Mouse (Mus musculus): ENCODE results near the gene Pygm. TPM values are rescaled to one million over a fixed set of nuclear protein-coding genes. Genes with fewer than 3 reads are reported as not detected.

The Pygm gene
- polyA plus RNA-seq, 1 experiment from 2014 or later, result 9.3 TPM

- peak within 1 kb of the TSS; percentile 78 for H3K4me2 ChIP-seq (replicated peaks; ENCODE audit: low read depth, low read length)
- ATAC-seq (ENCODE audit: insufficient number of reproducible peaks, insufficient read depth, low FRiP score, low read depth), result peak; percentile 79
- no peaks in the 10 kb centered on the region for H3K27me3 ChIP-seq (ENCODE audit: control insufficient read depth, insufficient read depth, low read length)
- H3K4me3 ChIP-seq (ENCODE audit: low read depth, low read length), result peak within 1 kb of the TSS; percentile 62
- H3K9me3 ChIP-seq (ENCODE audit: control insufficient read depth, low read depth, low read length), result no peaks in the 10 kb centered on the region
- WGBS, result 8% methylated on average over 41 of the region's 72 CpGs
- peaks cover 36% of the 10 kb centered on the region for H3K36me3 ChIP-seq (ENCODE audit: control insufficient read depth, insufficient read depth, low read length)
- peak within 1 kb of the TSS; percentile 44; the same call in 1 of the 2 replicates for H3K27ac ChIP-seq (ENCODE audit: low read length)
- peaks cover 21% of the 10 kb centered on the region for H3K4me1 ChIP-seq (ENCODE audit: control insufficient read depth, insufficient read depth, low read length)
- H3K9ac ChIP-seq (replicated peaks; ENCODE audit: low read depth, low read length), result peak within 1 kb of the TSS; percentile 67
These were observed 43.4 kb upstream of the Pygm start, which contains the start of gene Map4k2 for GRCm38 (mm10) chr19:6340524-6341452. Map4k2 (plus strand) TSS chr19:6341135.

GRCm38 (mm10) chr19:6341453-6342077 is 42.6 kb upstream of the Pygm start:
- Histone ChIP-seq H3K4me1 (ENCODE audit: control insufficient read depth, insufficient read depth, low read length) (peaks cover 14% of the 10 kb centered on the region), H3K4me3 (ENCODE audit: low read depth, low read length) (peak overlapping the region; percentile 62), H3K27ac (ENCODE audit: low read length) (0 out of 2 replicates have a peak overlapping the region, but pooled peaks have one; percentile 44), H3K27me3 (ENCODE audit: control insufficient read depth, insufficient read depth, low read length) (no peaks in the 10 kb centered on the region), H3K4me2 (replicated peaks; ENCODE audit: low read depth, low read length) (peak overlapping the region; percentile 78), H3K9ac (replicated peaks; ENCODE audit: low read depth, low read length) (peak overlapping the region; percentile 67), H3K36me3 (ENCODE audit: control insufficient read depth, insufficient read depth, low read length) (peaks cover 44% of the 10 kb centered on the region), H3K9me3 (ENCODE audit: control insufficient read depth, low read depth, low read length) (no peaks in the 10 kb centered on the region)
- 9% methylated on average over 22 of the region's 23 CpGs for WGBS
- no peak for ATAC-seq (ENCODE audit: insufficient number of reproducible peaks, insufficient read depth, low FRiP score, low read depth)

- Histone ChIP-seq H3K4me2 (replicated peaks; ENCODE audit: low read depth, low read length) (0 out of 2 replicates have a peak overlapping the region, but pooled peaks have one; percentile 78), H3K27me3 (ENCODE audit: control insufficient read depth, insufficient read depth, low read length) (no peaks in the 10 kb centered on the region), H3K27ac (ENCODE audit: low read length) (no peak overlapping the region), H3K9me3 (ENCODE audit: control insufficient read depth, low read depth, low read length) (no peaks in the 10 kb centered on the region), H3K36me3 (ENCODE audit: control insufficient read depth, insufficient read depth, low read length) (peaks cover 45% of the 10 kb centered on the region), H3K9ac (replicated peaks; ENCODE audit: low read depth, low read length) (no peak overlapping the region), H3K4me1 (ENCODE audit: control insufficient read depth, insufficient read depth, low read length) (peaks cover 9% of the 10 kb centered on the region; the same call in 1 of the 2 replicates), H3K4me3 (ENCODE audit: low read depth, low read length) (0 out of 2 replicates have a peak overlapping the region, but pooled peaks have one; percentile 62)
- no peak for ATAC-seq (ENCODE audit: insufficient number of reproducible peaks, insufficient read depth, low FRiP score, low read depth)
- 76% methylated on average over 5 of the region's 5 CpGs for WGBS
These were observed 41.8 kb upstream of the Pygm start for GRCm38 (mm10) chr19:6342276-6342933.

- no peaks in the 10 kb centered on the region for H3K9me3 ChIP-seq (ENCODE audit: control insufficient read depth, low read depth, low read length)
- no peak for ATAC-seq (ENCODE audit: insufficient number of reproducible peaks, insufficient read depth, low FRiP score, low read depth)
- H3K27me3 ChIP-seq (ENCODE audit: control insufficient read depth, insufficient read depth, low read length), result no peaks in the 10 kb centered on the region
- H3K4me3 ChIP-seq (ENCODE audit: low read depth, low read length), result no peak overlapping the region
- peaks cover 9% of the 10 kb centered on the region; the same call in 1 of the 2 replicates for H3K4me1 ChIP-seq (ENCODE audit: control insufficient read depth, insufficient read depth, low read length)
- 80% methylated on average over 19 of the region's 19 CpGs for WGBS
- H3K9ac ChIP-seq (replicated peaks; ENCODE audit: low read depth, low read length), result no peak overlapping the region
- no peak overlapping the region for H3K27ac ChIP-seq (ENCODE audit: low read length)
- peaks cover 38% of the 10 kb centered on the region for H3K36me3 ChIP-seq (ENCODE audit: control insufficient read depth, insufficient read depth, low read length)
- no peak overlapping the region for H3K4me2 ChIP-seq (replicated peaks; ENCODE audit: low read depth, low read length)
These were observed 40.9 kb upstream of the Pygm start for GRCm38 (mm10) chr19:6343066-6343925.

- no peak for ATAC-seq (ENCODE audit: insufficient number of reproducible peaks, insufficient read depth, low FRiP score, low read depth)
- H3K27ac ChIP-seq (ENCODE audit: low read length), result no peak overlapping the region
- no peaks in the 10 kb centered on the region for H3K27me3 ChIP-seq (ENCODE audit: control insufficient read depth, insufficient read depth, low read length)
- no peak overlapping the region for H3K4me2 ChIP-seq (replicated peaks; ENCODE audit: low read depth, low read length)
- H3K9me3 ChIP-seq (ENCODE audit: control insufficient read depth, low read depth, low read length), result no peaks in the 10 kb centered on the region
- WGBS, result 90% methylated on average over 5 of the region's 5 CpGs
- H3K4me3 ChIP-seq (ENCODE audit: low read depth, low read length), result no peak overlapping the region
- no peak overlapping the region for H3K9ac ChIP-seq (replicated peaks; ENCODE audit: low read depth, low read length)
- peaks cover 12% of the 10 kb centered on the region; the same call in 1 of the 2 replicates for H3K4me1 ChIP-seq (ENCODE audit: control insufficient read depth, insufficient read depth, low read length)
- peaks cover 31% of the 10 kb centered on the region for H3K36me3 ChIP-seq (ENCODE audit: control insufficient read depth, insufficient read depth, low read length)
These were observed 40.2 kb upstream of the Pygm start for GRCm38 (mm10) chr19:6343996-6344395.

- H3K4me1 ChIP-seq (ENCODE audit: control insufficient read depth, insufficient read depth, low read length), result 0 out of 2 replicates have a peak, but pooled peaks cover 7% of the 10 kb centered on the region
- no peak overlapping the region for H3K4me3 ChIP-seq (ENCODE audit: low read depth, low read length)
- H3K27ac ChIP-seq (ENCODE audit: low read length), result no peak overlapping the region
- no peak overlapping the region for H3K4me2 ChIP-seq (replicated peaks; ENCODE audit: low read depth, low read length)
- no peaks in the 10 kb centered on the region for H3K27me3 ChIP-seq (ENCODE audit: control insufficient read depth, insufficient read depth, low read length)
- H3K36me3 ChIP-seq (ENCODE audit: control insufficient read depth, insufficient read depth, low read length), result peaks cover 18% of the 10 kb centered on the region
- no peak for ATAC-seq (ENCODE audit: insufficient number of reproducible peaks, insufficient read depth, low FRiP score, low read depth)
- H3K9me3 ChIP-seq (ENCODE audit: control insufficient read depth, low read depth, low read length), result no peaks in the 10 kb centered on the region
- H3K9ac ChIP-seq (replicated peaks; ENCODE audit: low read depth, low read length), result no peak overlapping the region
- WGBS, result 94% methylated on average over 5 of the region's 5 CpGs
These were observed 38.2 kb upstream of the Pygm start for GRCm38 (mm10) chr19:6346023-6346422.

- no peak overlapping the region for H3K9ac ChIP-seq (replicated peaks; ENCODE audit: low read depth, low read length)
- H3K9me3 ChIP-seq (ENCODE audit: control insufficient read depth, low read depth, low read length), result no peaks in the 10 kb centered on the region
- H3K4me1 ChIP-seq (ENCODE audit: control insufficient read depth, insufficient read depth, low read length), result 0 out of 2 replicates have a peak, but pooled peaks cover 7% of the 10 kb centered on the region
- no peaks in the 10 kb centered on the region for H3K27me3 ChIP-seq (ENCODE audit: control insufficient read depth, insufficient read depth, low read length)
- H3K4me3 ChIP-seq (ENCODE audit: low read depth, low read length), result no peak overlapping the region
- H3K36me3 ChIP-seq (ENCODE audit: control insufficient read depth, insufficient read depth, low read length), result peaks cover 18% of the 10 kb centered on the region
- no peak overlapping the region for H3K27ac ChIP-seq (ENCODE audit: low read length)
- WGBS, result 78% methylated on average over 10 of the region's 10 CpGs
- no peak for ATAC-seq (ENCODE audit: insufficient number of reproducible peaks, insufficient read depth, low FRiP score, low read depth)
- H3K4me2 ChIP-seq (replicated peaks; ENCODE audit: low read depth, low read length), result no peak overlapping the region
These were observed 37.5 kb upstream of the Pygm start for GRCm38 (mm10) chr19:6346661-6347060.

Measured in stomach, embryonic 14.5 days (tissue).